Mouse (Mus musculus): Measurements from ENCODE around the gene Ugt3a1.
"Not testable (repeated sequence)": the region's sequence is repeated elsewhere in the genome, so short reads cannot be mapped to it uniquely, and the experiment has no call there.

Gene Ugt3a1

DNA sequence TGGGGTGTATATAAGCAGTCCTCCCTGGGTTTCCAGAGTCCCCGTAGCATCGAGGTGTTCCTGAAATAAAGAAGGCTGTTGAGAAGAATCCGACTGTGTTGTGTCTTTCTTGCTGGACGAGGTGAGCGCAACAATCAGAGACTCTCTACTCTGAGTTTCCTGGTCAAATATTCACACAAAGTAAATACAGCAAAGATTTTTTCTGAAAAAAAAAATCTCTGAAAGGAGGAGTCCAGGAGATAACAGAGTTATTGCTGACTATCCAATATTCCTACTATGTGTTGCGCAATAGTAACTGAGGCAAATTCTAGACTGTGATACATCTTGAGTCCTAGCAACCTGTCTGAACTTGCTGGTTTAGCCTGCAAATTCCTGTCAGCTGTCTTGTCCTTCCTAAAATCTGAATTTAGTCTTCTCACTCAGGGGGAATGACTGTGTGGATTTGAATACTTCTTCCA, at the start of gene Ugt3a1:
Ugt3a1 (plus strand) TSS at position 51 of the 458 bp plus-strand sequence.
- DNase-seq (ENCODE audit: low spot score in 2 of 2): no peak

- DNase-seq (ENCODE audit: low spot score in 2 of 2): not testable (repeated sequence)
Observed at GRCm38 (mm10) chr15:9230917-9231316, 45.8 kb upstream of the Ugt3a1 start.

DNA sequence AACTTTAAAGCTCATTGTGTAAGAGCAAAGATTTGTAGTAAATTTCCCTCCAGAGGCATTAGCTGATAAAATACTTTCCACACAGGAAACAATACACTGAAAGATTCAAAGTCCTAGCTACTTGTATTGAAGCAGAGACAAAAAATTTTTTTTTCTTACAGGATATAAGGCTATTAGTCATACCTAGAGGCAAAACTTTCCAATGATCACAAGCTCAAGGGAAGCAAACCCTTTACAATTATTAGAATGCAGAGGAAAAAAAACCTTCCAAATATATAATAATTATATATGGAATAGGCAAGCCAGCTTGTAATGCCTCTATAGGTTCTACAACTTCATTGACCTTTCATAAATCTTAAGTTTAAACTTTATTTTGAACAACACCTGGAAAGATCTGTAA, 30.3 kb upstream of the Ugt3a1 start:
- no peak for DNase-seq (ENCODE audit: low spot score in 2 of 2)

- no peak for DNase-seq (ENCODE audit: low spot score in 2 of 2)
Observed at GRCm38 (mm10) chr15:9252891-9253290, 23.8 kb upstream of the Ugt3a1 start.

DNA sequence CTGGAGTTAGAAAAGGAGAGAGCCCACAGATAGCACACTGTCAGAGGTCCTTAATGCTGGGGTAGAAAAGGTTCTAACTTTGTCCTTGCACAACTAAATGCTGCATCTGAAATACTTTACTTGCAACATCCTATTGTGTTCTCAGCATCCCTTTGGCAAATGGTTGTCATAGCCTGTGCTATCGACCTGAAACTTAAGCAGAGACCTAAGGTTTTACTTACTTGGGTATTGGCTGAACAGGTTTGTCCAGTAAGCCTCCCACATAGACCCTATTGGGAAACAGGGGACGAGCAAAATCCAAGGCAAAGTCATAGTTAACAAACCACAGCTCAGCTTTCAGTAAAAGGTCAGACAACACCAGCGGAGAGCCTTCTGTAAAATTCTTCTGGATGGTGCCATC, 16.1 kb upstream of the Ugt3a1 start:
- no peak for DNase-seq (ENCODE audit: low spot score in 2 of 2)

- peak in 1 of 2 experiments; percentile 4 for DNase-seq (ENCODE audit: low spot score in 2 of 2)
Observed at GRCm38 (mm10) chr15:9271876-9272275, 4.8 kb upstream of the Ugt3a1 start.

DNA sequence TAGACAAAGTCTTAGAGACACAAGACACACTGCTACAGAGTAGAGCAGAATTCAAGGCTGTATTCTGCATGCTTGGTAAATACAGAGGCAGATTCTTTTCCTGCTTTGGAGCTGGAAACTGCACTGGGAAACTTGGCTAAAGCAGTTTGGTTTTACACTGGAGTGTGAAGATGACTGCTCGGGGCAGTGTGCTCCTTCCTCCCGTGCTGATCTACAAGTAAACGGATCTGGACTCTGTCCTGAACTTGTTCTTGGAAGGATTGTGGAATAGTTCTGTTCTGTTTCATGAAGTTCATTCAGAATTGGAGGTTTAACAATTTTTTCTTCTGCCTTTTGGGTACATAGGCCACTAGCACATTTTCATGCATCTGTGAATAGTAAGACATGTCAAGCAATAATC, 2.3 kb downstream of the Ugt3a1 start:
- no peak for DNase-seq (ENCODE audit: low spot score in 2 of 2)

DNA sequence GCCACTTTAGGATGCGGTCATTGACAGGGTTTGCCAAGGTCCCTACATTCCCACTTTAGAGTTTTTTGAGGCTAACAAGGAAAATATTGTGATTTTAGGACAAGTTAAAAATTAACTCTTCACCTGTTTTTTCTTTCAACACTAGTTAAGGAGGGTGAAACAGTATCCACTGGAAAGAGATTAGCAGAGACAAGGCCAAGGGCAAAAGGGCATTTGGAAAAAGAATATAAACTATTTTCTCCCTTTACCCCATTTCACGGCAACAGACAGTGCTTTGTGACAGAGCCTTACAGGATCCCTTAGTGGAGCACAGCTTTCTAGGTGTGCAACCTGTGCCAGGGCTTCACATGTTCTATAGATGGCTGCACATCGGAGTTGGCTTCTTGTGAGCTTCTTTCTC, 2.9 kb downstream of the Ugt3a1 start:
- DNase-seq (ENCODE audit: low spot score in 2 of 2): no peak

DNA sequence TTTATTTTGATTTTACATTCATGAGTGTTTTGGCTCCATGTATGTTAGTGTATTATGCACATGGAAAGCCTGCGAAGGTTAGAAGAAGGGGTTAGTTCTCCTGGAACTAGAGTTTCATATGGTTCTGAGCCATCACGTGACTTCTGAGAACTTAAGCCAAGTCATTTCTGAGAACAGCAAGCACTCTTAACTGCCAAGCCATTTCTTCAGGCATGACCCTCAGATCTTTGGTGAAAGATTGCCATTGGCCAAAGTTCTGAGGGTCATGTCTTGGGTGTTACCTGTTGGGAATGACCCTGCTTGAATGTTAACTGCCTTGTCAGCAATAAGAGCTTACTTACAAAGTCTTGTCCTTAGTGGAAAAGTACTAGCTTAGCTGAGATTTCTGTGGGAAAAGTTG, 6.5 kb downstream of the Ugt3a1 start:
- DNase-seq (ENCODE audit: low spot score in 2 of 2): no peak

- no peak for DNase-seq (ENCODE audit: low spot score in 2 of 2)
Observed at GRCm38 (mm10) chr15:9289660-9290059, 13.0 kb downstream of the Ugt3a1 start.

- DNase-seq (ENCODE audit: low spot score in 2 of 2): no peak
Observed at GRCm38 (mm10) chr15:9305978-9306692, 29.4 kb downstream of the Ugt3a1 start.

- no peak for DNase-seq (ENCODE audit: low spot score in 2 of 2)
Observed at GRCm38 (mm10) chr15:9334596-9334995, 57.9 kb downstream of the Ugt3a1 start.

DNA sequence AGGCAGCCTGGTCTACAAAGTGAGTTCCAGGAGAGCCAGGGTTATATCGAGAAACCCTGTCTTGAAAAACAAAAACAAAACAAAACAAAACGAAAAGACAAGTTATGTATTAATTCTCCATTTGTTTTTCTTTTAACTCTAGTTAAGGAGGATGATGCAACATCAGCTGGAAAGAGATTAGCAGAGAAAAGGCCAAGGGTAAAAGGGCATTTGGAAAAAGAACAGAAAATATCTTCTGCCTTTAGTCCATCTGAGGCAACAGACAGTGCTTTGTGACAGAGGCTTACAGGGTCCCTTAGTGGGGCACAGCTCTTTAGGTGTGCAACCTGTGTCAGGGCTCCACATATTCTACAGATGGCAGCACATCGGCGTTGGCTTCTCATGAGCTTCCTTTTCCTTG, 58.7 kb downstream of the Ugt3a1 start, which contains the start of gene Ugt3a2:
Ugt3a2 (plus strand) TSS at position 210 of the 400 bp plus-strand sequence.
- DNase-seq (ENCODE audit: low spot score in 2 of 2): no peak

DNA sequence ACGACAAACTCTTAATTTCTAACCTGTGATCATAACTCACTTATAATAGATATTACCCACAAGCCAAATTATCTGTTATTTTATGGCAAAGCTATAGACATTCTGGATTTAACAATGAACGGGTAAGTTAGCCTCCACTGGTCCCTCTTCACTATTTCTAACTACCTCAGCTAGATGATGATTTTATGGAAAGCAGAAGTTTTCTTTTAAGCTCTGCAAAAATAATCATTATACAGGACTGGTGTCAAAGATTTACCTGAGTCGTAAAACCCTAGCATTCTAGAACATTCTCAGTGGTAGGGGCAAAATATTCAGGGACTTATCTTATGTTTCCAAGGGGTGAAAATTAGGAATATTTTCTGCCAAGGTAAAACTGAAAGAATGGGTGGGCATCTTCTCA, 59.9 kb downstream of the Ugt3a1 start:
- DNase-seq (ENCODE audit: low spot score in 2 of 2): no peak

GRCm38 (mm10) chr15:9337021-9337420, 60.3 kb downstream of the Ugt3a1 start:
- no peak for DNase-seq (ENCODE audit: low spot score in 2 of 2)

DNA sequence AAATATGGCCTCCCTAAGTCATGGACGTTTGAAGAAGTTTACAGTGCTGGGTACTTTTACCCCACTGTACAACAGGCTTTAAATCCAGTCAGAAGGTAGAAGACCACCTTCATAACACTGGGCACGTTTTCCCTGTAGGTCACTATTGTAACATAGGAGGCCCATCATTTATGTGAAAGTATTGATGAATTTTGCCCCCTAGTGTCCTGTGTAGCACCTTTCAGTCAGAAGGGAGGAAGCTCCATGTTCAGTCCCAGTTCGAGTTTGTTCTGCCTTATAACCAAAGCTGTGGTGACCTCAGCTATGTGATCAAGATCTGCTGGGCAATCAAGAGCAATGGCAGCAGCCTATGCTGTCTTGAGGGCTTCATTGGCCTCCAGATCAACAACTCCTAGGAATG, 72.1 kb downstream of the Ugt3a1 start:
- no peak for DNase-seq (ENCODE audit: low spot score in 2 of 2)

DNA sequence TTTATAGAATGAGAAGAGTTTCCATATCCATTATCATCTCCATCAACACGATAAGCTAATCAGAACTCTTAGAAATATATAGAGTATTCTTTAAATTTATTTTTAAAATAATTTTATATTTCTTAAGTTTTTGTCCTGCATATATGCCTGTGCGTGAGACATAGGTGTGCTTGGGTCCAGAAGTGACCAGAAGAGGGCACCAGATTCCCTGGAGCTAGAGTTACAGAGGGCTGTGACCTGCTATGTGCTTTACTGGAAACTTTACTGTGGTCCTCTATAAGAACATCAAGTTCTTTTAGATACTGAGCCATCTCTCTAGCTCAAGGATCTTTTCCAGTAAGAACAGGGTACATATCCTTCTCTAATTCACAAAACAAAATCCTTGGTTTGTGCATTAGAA, 86.1 kb downstream of the Ugt3a1 start:
- DNase-seq (ENCODE audit: low spot score in 2 of 2): no peak
